Mouse (Mus musculus) liver, postnatal 0 days (tissue): ENCODE data around the gene Dscam.

ENCODE experiments used
- CTCF ChIP-seq: sonication (generic); IDR thresholded peaks from 2 replicates; pipeline ENCODE4 v1.5.1; 2016; ENCODE audit warnings: antibody characterized with exemption, low read depth
- EP300 ChIP-seq: IDR thresholded peaks from 2 replicates; pipeline ENCODE4 v1.6.1; 2016; ENCODE audit warnings: antibody characterized with exemption, low read depth, mild to moderate bottlenecking

DNA sequence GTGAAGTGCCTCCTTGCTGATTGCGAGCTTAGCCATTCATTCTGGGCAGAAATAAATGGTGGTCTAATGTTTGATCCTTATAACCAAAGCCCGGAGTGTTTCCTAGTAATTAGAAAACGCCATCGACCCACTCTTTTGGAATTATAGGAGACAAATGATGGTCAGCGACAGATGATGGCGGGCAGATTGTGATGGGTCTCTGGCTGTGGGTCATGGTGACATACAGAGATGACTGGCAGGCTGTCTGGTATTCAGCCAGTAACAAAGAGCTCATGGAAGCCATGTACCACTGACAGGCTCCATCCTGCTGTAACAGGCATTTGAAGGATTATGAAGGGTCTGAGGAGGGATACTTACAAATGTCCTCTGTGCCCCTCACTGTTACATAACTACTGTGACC lies 549.7 kb downstream of the Dscam start:
- no peak for TF ChIP-seq CTCF
- TF ChIP-seq EP300: no peak
